Mouse (Mus musculus) gastrocnemius, adult 18-20 months (tissue): ENCODE data around the gene Tmtc1. TPM values are rescaled to one million over a fixed set of nuclear protein-coding genes. Genes with fewer than 3 reads are reported as not detected.

Source experiments
- total RNA-seq, 2 experiments: library from RNA; stranded (reverse); gene quantifications; 2 replicates each; pipeline ENCODE4 v1.2.3; 2021

The Tmtc1 gene
- total RNA-seq, 2 experiments from 2014 or later: 59.2 to 63.1 TPM

Other genes starting within 250 kb of the Tmtc1 start
- gene Ergic2, start 232.0 kb downstream of the Tmtc1 start, total RNA-seq: 10 to 100 TPM; 56.0 to 69.1 TPM